Mouse (Mus musculus): Measurements from ENCODE around the gene Eppin. TPM values are rescaled to one million over a fixed set of nuclear protein-coding genes. Genes with fewer than 3 reads are reported as not detected.

Eppin gene
- total and polyA plus RNA-seq, 3 experiments: not detected

DNA sequence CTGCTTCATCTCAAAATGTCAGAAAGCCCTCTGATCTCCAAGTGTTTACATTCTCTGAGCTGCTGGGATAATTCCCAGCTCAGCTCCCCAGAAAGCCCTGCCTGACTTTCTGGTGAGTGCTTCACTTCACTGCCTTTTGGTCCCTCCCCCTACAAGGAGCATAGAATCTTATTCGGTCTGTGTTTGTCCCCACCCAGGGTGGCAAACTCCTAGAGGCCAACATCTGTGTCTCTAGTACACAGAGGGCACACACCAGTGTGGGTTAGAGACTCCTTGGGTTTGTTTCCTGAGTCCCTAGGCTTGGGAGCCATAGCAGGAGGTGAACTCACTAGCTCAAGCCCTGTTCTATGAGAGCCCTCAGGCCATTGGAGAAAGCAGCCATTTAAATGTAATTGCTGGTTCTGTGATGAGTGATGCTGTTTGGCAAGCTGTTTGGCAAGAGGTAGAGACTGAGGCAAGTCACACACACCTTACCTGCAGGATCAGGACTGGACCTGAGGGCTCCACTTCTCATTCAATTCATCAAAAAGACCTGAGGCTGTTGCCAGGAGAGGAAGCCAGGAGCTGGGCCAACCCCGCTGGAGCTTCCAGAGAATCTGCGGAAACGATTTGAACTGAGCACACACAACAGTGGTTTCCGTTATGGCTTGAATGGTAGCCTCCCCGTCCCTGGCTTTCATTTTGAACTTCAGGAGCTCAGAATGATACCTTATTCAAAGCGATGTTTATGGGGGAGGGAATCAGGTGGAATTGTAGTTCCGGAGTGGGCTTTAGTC is 52.6 kb downstream of the Eppin start:
- dilution Hi-C loops (cut with MboI; ENCODE audit: extremely low pct_ligation_motif_present, extremely low pct_unique_long_range_greater_than_20kb, low sequenced_read_pairs): no loop called here
- H3K4me2 ChIP-seq (ENCODE audit: insufficient read depth, low read depth, poor library complexity, severe bottlenecking): no peak overlapping the region
- H3K27me3 ChIP-seq (replicated peaks): peaks cover 88% of the 10 kb centered on the region
- in situ Hi-C loops (cut with MboI; ENCODE audit: low pct_ligation_motif_present, low pct_unique_long_range_greater_than_20kb, low sequenced_read_pairs): no loop called here
- TF ChIP-seq TCF12 (IDR thresholded peaks at IDR 0.05; ENCODE audit: low read depth, low read length) (no peak), PAX5 (IDR thresholded peaks at IDR 0.05; ENCODE audit: low read length) (no peak), ZC3H11A (IDR thresholded peaks at IDR 0.05; ENCODE audit: low read depth, low read length) (no peak), USF1 (IDR thresholded peaks at IDR 0.05; ENCODE audit: low read depth, low read length) (no peak), ETS1 (conservative IDR thresholded peaks at IDR 0.05; ENCODE audit: low read depth, low read length) (no peak), CHD1 (IDR thresholded peaks at IDR 0.05; ENCODE audit: low read depth, low read length) (no peak), POLR2AphosphoS2 (IDR thresholded peaks at IDR 0.05; ENCODE audit: low read depth, low read length) (no peak), RCOR1 (conservative IDR thresholded peaks at IDR 0.05; ENCODE audit: low read depth, low read length) (no peak), TBP (conservative IDR thresholded peaks at IDR 0.05; ENCODE audit: low read depth, low read length) (no peak), IRF4 (IDR thresholded peaks at IDR 0.05; ENCODE audit: low read depth, low read length) (no peak), ELF1 (IDR thresholded peaks at IDR 0.05; ENCODE audit: low read depth, low read length) (no peak), JUN (IDR thresholded peaks at IDR 0.05; ENCODE audit: insufficient read depth, low read depth, low read length) (no peak), MAZ (IDR thresholded peaks at IDR 0.05; ENCODE audit: low read depth, low read length) (no peak), MAFK (IDR thresholded peaks at IDR 0.05; ENCODE audit: insufficient replicate concordance, low read length) (no peak), CTCF (conservative IDR thresholded peaks at IDR 0.05 in 1 of 2, IDR thresholded peaks at IDR 0.05 in 1 of 2; ENCODE audit: low read depth in 2 of 2, low read length in 2 of 2) (no peak), KAT2A (IDR thresholded peaks at IDR 0.05; ENCODE audit: insufficient replicate concordance, low read length) (no peak), CHD2 (IDR thresholded peaks at IDR 0.05; ENCODE audit: low read length) (no peak), ZMIZ1 (IDR thresholded peaks at IDR 0.05; ENCODE audit: low read depth, low read length) (no peak)
- no peaks in the 10 kb centered on the region for H3K79me2 ChIP-seq (replicated peaks; ENCODE audit: control insufficient read depth, extremely low read depth, insufficient read depth, poor library complexity, severe bottlenecking)
- no peak for DNase-seq (ENCODE audit: extremely low read depth)
- no peaks in the 10 kb centered on the region for H3K4me1 ChIP-seq (ENCODE audit: control insufficient read depth in 1 of 2, insufficient read depth in 2 of 2)
- no peak overlapping the region for H3K4me3 ChIP-seq (replicated peaks in 1 of 3; ENCODE audit: low read depth in 2 of 3, low read length in 2 of 3, poor library complexity in 1 of 3)
- no peak overlapping the region for H3K9ac ChIP-seq (ENCODE audit: insufficient read depth, low read depth)
- H3K9me3 ChIP-seq (replicated peaks; ENCODE audit: low read length): peaks cover 11% of the 10 kb centered on the region
- no peaks in the 10 kb centered on the region for H3K36me3 ChIP-seq (replicated peaks in 1 of 2; ENCODE audit: control insufficient read depth in 1 of 2, insufficient read depth in 1 of 2, low read length in 1 of 2)
- no peak overlapping the region for H3K27ac ChIP-seq (ENCODE audit: insufficient read depth, low read depth)

Other genes starting within 250 kb of the Eppin start
Only the 20 nearest of the 32 such genes appear.
- 63.9 and 69.9 TPM in 2 replicates for gene Sdc4, start 149.7 kb downstream of the Eppin start, total RNA-seq (2012; rRNA removed)
- gene Sdc4, start 149.7 kb downstream of the Eppin start, total RNA-seq (2014; rRNA removed): 53.4 and 59.8 TPM in 2 replicates
- gene Sdc4, start 149.7 kb downstream of the Eppin start, polyA plus RNA-seq (2012; ENCODE audit: insufficient read length, low read depth): 36.4 and 46.6 TPM in 2 replicates
- gene Sys1, start 136.6 kb downstream of the Eppin start, total RNA-seq (2012; rRNA removed): 58.5 and 59.7 TPM in 2 replicates
- 41.8 and 46.6 TPM in 2 replicates for gene Sys1, start 136.6 kb downstream of the Eppin start, total RNA-seq (2014; rRNA removed)
- gene Sys1, start 136.6 kb downstream of the Eppin start, polyA plus RNA-seq (2012; ENCODE audit: insufficient read length, low read depth): 46.5 and 57.4 TPM in 2 replicates
- gene Gm20458, start 132.6 kb downstream of the Eppin start, total RNA-seq (2012; rRNA removed): 0.88 and 1.1 TPM in 2 replicates
- 0.74 TPM in 1 of 2 replicates, not detected in the other for gene Gm20458, start 132.6 kb downstream of the Eppin start, total RNA-seq (2014; rRNA removed)
- gene Gm20458, start 132.6 kb downstream of the Eppin start, polyA plus RNA-seq (2012; ENCODE audit: insufficient read length, low read depth): 0.31 and 1.2 TPM in 2 replicates
- gene Trp53tg5, start 119.9 kb downstream of the Eppin start, total RNA-seq (2012; rRNA removed): not detected in 2 replicates
- gene Trp53tg5, start 119.9 kb downstream of the Eppin start, total RNA-seq (2014; rRNA removed): not detected in 2 replicates
- gene Trp53tg5, start 119.9 kb downstream of the Eppin start, polyA plus RNA-seq (2012; ENCODE audit: insufficient read length, low read depth): not detected in 2 replicates
- gene Dbndd2, start 107.5 kb downstream of the Eppin start, total RNA-seq (2012; rRNA removed): 1.6 and 5.7 TPM in 2 replicates
- 0.61 TPM in 1 of 2 replicates, not detected in the other for gene Dbndd2, start 107.5 kb downstream of the Eppin start, total RNA-seq (2014; rRNA removed)
- gene Dbndd2, start 107.5 kb downstream of the Eppin start, polyA plus RNA-seq (2012; ENCODE audit: insufficient read length, low read depth): 0.31 and 0.53 TPM in 2 replicates
- 36.8 and 39.2 TPM in 2 replicates for gene Pigt, start 96.1 kb downstream of the Eppin start, total RNA-seq (2012; rRNA removed)
- gene Pigt, start 96.1 kb downstream of the Eppin start, total RNA-seq (2014; rRNA removed): 12.4 and 14.0 TPM in 2 replicates
- gene Pigt, start 96.1 kb downstream of the Eppin start, polyA plus RNA-seq (2012; ENCODE audit: insufficient read length, low read depth): 66.2 and 91.8 TPM in 2 replicates
- not detected in 2 replicates for gene Wfdc2, start 31.2 kb downstream of the Eppin start, total RNA-seq (2012; rRNA removed)
- gene Wfdc2, start 31.2 kb downstream of the Eppin start, total RNA-seq (2014; rRNA removed): not detected in 2 replicates
- not detected in 2 replicates for gene Wfdc2, start 31.2 kb downstream of the Eppin start, polyA plus RNA-seq (2012; ENCODE audit: insufficient read length, low read depth)
- gene Spint3, start 20.1 kb downstream of the Eppin start, total RNA-seq (2012; rRNA removed): not detected in 2 replicates
- not detected in 2 replicates for gene Spint3, start 20.1 kb downstream of the Eppin start, total RNA-seq (2014; rRNA removed)
- gene Spint3, start 20.1 kb downstream of the Eppin start, polyA plus RNA-seq (2012; ENCODE audit: insufficient read length, low read depth): not detected in 2 replicates
- not detected in 2 replicates for gene Wfdc6a, start 8.1 kb downstream of the Eppin start, total RNA-seq (2012; rRNA removed)
- not detected in 2 replicates for gene Wfdc6a, start 8.1 kb downstream of the Eppin start, total RNA-seq (2014; rRNA removed)
- gene Wfdc6a, start 8.1 kb downstream of the Eppin start, polyA plus RNA-seq (2012; ENCODE audit: insufficient read length, low read depth): not detected in 2 replicates
- gene Wfdc6b, start 19.9 kb upstream of the Eppin start, total RNA-seq (2012; rRNA removed): not detected in 2 replicates
- gene Wfdc6b, start 19.9 kb upstream of the Eppin start, total RNA-seq (2014; rRNA removed): not detected in 2 replicates
- gene Wfdc6b, start 19.9 kb upstream of the Eppin start, polyA plus RNA-seq (2012; ENCODE audit: insufficient read length, low read depth): not detected in 2 replicates
- not detected in 2 replicates for gene Wfdc8, start 20.0 kb upstream of the Eppin start, total RNA-seq (2012; rRNA removed)
- gene Wfdc8, start 20.0 kb upstream of the Eppin start, total RNA-seq (2014; rRNA removed): not detected in 2 replicates
- gene Wfdc8, start 20.0 kb upstream of the Eppin start, polyA plus RNA-seq (2012; ENCODE audit: insufficient read length, low read depth): not detected in 2 replicates
- not detected in 2 replicates for gene Wfdc16, start 45.2 kb upstream of the Eppin start, total RNA-seq (2012; rRNA removed)
- gene Wfdc16, start 45.2 kb upstream of the Eppin start, total RNA-seq (2014; rRNA removed): not detected in 2 replicates
- gene Wfdc16, start 45.2 kb upstream of the Eppin start, polyA plus RNA-seq (2012; ENCODE audit: insufficient read length, low read depth): not detected in 2 replicates
- not detected in 2 replicates for gene Wfdc10, start 62.5 kb upstream of the Eppin start, total RNA-seq (2012; rRNA removed)
- gene Wfdc10, start 62.5 kb upstream of the Eppin start, total RNA-seq (2014; rRNA removed): not detected in 2 replicates
- not detected in 2 replicates for gene Wfdc10, start 62.5 kb upstream of the Eppin start, polyA plus RNA-seq (2012; ENCODE audit: insufficient read length, low read depth)
- not detected in 2 replicates for gene Wfdc9, start 63.0 kb upstream of the Eppin start, total RNA-seq (2012; rRNA removed)
- not detected in 2 replicates for gene Wfdc9, start 63.0 kb upstream of the Eppin start, total RNA-seq (2014; rRNA removed)
- not detected in 2 replicates for gene Wfdc9, start 63.0 kb upstream of the Eppin start, polyA plus RNA-seq (2012; ENCODE audit: insufficient read length, low read depth)
- gene Wfdc11, start 80.5 kb upstream of the Eppin start, total RNA-seq (2012; rRNA removed): not detected in 2 replicates
- not detected in 2 replicates for gene Wfdc11, start 80.5 kb upstream of the Eppin start, total RNA-seq (2014; rRNA removed)
- gene Wfdc11, start 80.5 kb upstream of the Eppin start, polyA plus RNA-seq (2012; ENCODE audit: insufficient read length, low read depth): not detected in 2 replicates
- gene Wfdc13, start 91.5 kb upstream of the Eppin start, total RNA-seq (2012; rRNA removed): not detected in 2 replicates
- gene Wfdc13, start 91.5 kb upstream of the Eppin start, total RNA-seq (2014; rRNA removed): not detected in 2 replicates
- gene Wfdc13, start 91.5 kb upstream of the Eppin start, polyA plus RNA-seq (2012; ENCODE audit: insufficient read length, low read depth): not detected in 2 replicates
- gene Spint4, start 104.9 kb upstream of the Eppin start, total RNA-seq (2012; rRNA removed): not detected in 2 replicates
- gene Spint4, start 104.9 kb upstream of the Eppin start, total RNA-seq (2014; rRNA removed): not detected in 2 replicates
- gene Spint4, start 104.9 kb upstream of the Eppin start, polyA plus RNA-seq (2012; ENCODE audit: insufficient read length, low read depth): not detected in 2 replicates
- 1.4 and 2.4 TPM in 2 replicates for gene Spint5, start 121.7 kb upstream of the Eppin start, total RNA-seq (2012; rRNA removed)
- gene Spint5, start 121.7 kb upstream of the Eppin start, total RNA-seq (2014; rRNA removed): not detected in 2 replicates
- gene Spint5, start 121.7 kb upstream of the Eppin start, polyA plus RNA-seq (2012; ENCODE audit: insufficient read length, low read depth): not detected in 2 replicates
- 0.08 and 0.21 TPM in 2 replicates for gene Wfdc3, start 152.3 kb upstream of the Eppin start, total RNA-seq (2012; rRNA removed)
- 0.14 TPM in 1 of 2 replicates, not detected in the other for gene Wfdc3, start 152.3 kb upstream of the Eppin start, total RNA-seq (2014; rRNA removed)
- not detected in 2 replicates for gene Wfdc3, start 152.3 kb upstream of the Eppin start, polyA plus RNA-seq (2012; ENCODE audit: insufficient read length, low read depth)
- 14.0 and 15.2 TPM in 2 replicates for gene Dnttip1, start 152.4 kb upstream of the Eppin start, total RNA-seq (2012; rRNA removed)
- gene Dnttip1, start 152.4 kb upstream of the Eppin start, total RNA-seq (2014; rRNA removed): 17.1 and 17.6 TPM in 2 replicates
- 29.7 and 35.0 TPM in 2 replicates for gene Dnttip1, start 152.4 kb upstream of the Eppin start, polyA plus RNA-seq (2012; ENCODE audit: insufficient read length, low read depth)